Mouse (Mus musculus): Measurements from ENCODE around the gene Acot10. TPM values are rescaled to one million over a fixed set of nuclear protein-coding genes. Genes with fewer than 3 reads are reported as not detected.
"Not testable (repeated sequence)": the region's sequence is repeated elsewhere in the genome, so short reads cannot be mapped to it uniquely, and the experiment has no call there.

Gene Acot10
- 0.18 and 0.25 TPM in 2 replicates for polyA plus RNA-seq (2014; fragmentation: Nextera tagmentation; extraction: Ambion mirVana)

DNA sequence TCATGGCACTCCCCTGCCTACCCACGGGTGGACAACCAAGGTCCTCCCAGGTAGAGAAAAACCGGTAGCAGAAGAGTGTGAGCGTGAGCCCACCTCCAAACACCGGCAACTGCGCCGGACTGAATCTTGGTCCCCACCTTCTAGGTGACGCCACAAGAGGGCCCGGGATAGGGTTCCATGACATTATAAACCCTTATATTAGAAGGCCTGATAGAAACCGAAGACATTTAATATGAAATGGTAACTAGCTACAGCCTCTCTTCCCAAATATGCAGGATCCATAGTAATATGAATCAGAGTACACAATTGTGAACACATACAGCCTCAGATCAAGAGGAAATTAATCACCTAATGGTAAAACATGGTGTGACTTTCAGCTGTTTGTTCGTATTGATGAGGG is at the start of gene Acot10:
Gene Acot10 (minus strand): TSS at position 101 of the 400 bp plus-strand sequence.
- WGBS = 95% methylated on average over 10 of the region's 10 CpGs
- Histone ChIP-seq H3K9me3 (ENCODE audit: control insufficient read depth, low read length) (no peaks in the 10 kb centered on the region), H3K9ac (no peak within 1 kb of the TSS), H3K27me3 (ENCODE audit: control insufficient read depth, insufficient read depth, low read length) (no peaks in the 10 kb centered on the region), H3K4me3 (replicated peaks; ENCODE audit: low read length) (no peak within 1 kb of the TSS), H3K27ac (no peak within 1 kb of the TSS), H3K4me2 (replicated peaks) (no peak within 1 kb of the TSS), H3K4me1 (replicated peaks; ENCODE audit: control insufficient read depth, insufficient read depth, low read length) (no peaks in the 10 kb centered on the region), H3K36me3 (replicated peaks; ENCODE audit: control insufficient read depth, insufficient read depth) (no peaks in the 10 kb centered on the region)
- DNase-seq (ENCODE audit: low spot score) = no peak
- ATAC-seq (ENCODE audit: low FRiP score) = no peak

DNA sequence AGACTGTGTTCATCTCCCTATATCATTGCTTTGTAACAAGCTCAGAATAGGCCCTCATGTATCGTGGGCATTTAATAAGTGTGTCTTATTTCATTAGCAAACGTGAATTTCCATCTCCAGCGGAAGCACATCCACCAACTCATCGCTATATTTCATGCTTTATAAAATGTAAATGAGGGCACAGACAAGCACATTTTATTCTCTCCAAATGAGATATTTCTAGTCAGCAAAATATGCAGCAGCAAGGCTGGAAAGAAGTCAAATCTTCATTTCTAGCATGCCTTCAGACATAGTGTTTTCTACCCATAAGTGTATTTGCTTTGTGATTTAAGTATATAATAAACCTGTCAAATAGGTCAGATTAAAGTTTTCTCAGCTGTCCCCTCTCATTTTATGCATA is 45.3 kb upstream of the Acot10 start:
- no peaks in the 10 kb centered on the region for H3K4me1 ChIP-seq (replicated peaks; ENCODE audit: control insufficient read depth, insufficient read depth, low read length)
- H3K27me3 ChIP-seq (ENCODE audit: control insufficient read depth, insufficient read depth, low read length) = no peaks in the 10 kb centered on the region
- no peak overlapping the region for H3K4me3 ChIP-seq (replicated peaks; ENCODE audit: low read length)
- no peaks in the 10 kb centered on the region for H3K9me3 ChIP-seq (ENCODE audit: control insufficient read depth, low read length)
- H3K36me3 ChIP-seq (replicated peaks; ENCODE audit: control insufficient read depth, insufficient read depth) = no peaks in the 10 kb centered on the region
- DNase-seq (ENCODE audit: low spot score) (no peak), ATAC-seq (ENCODE audit: low FRiP score) (no peak)
- 84% methylated on average over 4 of the region's 4 CpGs for WGBS
- no peak overlapping the region for H3K9ac ChIP-seq
- no peak overlapping the region for H3K27ac ChIP-seq
- no peak overlapping the region for H3K4me2 ChIP-seq (replicated peaks)

DNA sequence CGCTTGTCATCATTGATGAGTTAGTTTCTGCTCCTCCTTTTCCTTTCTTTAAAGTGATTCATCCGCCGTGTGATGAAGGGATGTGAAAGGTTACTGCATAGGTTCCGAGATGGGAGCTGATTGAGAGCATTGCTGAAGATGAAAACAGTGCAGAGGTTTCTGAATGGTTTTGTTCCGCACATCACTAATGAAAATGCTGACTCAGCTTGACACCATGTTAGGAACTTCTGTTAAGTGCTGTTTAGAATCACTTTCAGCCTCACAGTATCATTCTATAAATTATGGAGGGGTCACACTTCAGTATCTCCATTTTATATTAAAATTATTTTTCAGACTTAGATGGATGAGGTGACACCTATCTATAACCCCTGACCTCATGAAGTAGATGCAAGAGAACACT is 29.7 kb upstream of the Acot10 start:
- Histone ChIP-seq H3K4me3 (replicated peaks; ENCODE audit: low read length) (no peak overlapping the region), H3K9ac (no peak overlapping the region), H3K27me3 (ENCODE audit: control insufficient read depth, insufficient read depth, low read length) (no peaks in the 10 kb centered on the region), H3K4me2 (replicated peaks) (no peak overlapping the region), H3K36me3 (replicated peaks; ENCODE audit: control insufficient read depth, insufficient read depth) (no peaks in the 10 kb centered on the region), H3K4me1 (replicated peaks; ENCODE audit: control insufficient read depth, insufficient read depth, low read length) (no peaks in the 10 kb centered on the region), H3K27ac (no peak overlapping the region), H3K9me3 (ENCODE audit: control insufficient read depth, low read length) (no peaks in the 10 kb centered on the region)
- DNase-seq (ENCODE audit: low spot score) = no peak
- ATAC-seq (ENCODE audit: low FRiP score) = no peak
- WGBS = 79% methylated on average over 5 of the region's 5 CpGs

DNA sequence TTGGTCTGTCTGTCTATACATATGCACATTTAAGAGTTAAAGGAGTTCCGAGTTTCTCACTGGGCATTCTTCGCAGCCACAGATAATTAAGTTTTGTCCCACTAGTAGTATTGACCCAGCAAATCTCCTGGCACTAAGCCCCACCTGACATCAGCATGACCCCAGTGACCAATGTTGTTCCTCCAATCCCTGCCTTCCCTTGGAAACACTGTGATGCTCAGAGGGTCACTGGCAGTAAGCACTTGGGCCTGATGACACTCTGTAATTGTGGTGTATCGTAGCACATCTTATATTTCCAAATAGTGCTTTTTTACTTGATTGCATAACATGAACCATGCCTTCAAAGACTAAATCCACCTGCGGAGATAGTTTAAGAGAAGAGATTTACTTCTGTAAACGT is 17.6 kb upstream of the Acot10 start:
- 68% methylated on average over 5 of the region's 5 CpGs for WGBS
- Histone ChIP-seq H3K4me1 (replicated peaks; ENCODE audit: control insufficient read depth, insufficient read depth, low read length) (no peaks in the 10 kb centered on the region), H3K9me3 (ENCODE audit: control insufficient read depth, low read length) (no peaks in the 10 kb centered on the region), H3K27ac (no peak overlapping the region), H3K36me3 (replicated peaks; ENCODE audit: control insufficient read depth, insufficient read depth) (no peaks in the 10 kb centered on the region), H3K4me3 (replicated peaks; ENCODE audit: low read length) (no peak overlapping the region), H3K27me3 (ENCODE audit: control insufficient read depth, insufficient read depth, low read length) (no peaks in the 10 kb centered on the region), H3K9ac (no peak overlapping the region), H3K4me2 (replicated peaks) (no peak overlapping the region)
- ATAC-seq (ENCODE audit: low FRiP score) = no peak
- DNase-seq (ENCODE audit: low spot score) = no peak

DNA sequence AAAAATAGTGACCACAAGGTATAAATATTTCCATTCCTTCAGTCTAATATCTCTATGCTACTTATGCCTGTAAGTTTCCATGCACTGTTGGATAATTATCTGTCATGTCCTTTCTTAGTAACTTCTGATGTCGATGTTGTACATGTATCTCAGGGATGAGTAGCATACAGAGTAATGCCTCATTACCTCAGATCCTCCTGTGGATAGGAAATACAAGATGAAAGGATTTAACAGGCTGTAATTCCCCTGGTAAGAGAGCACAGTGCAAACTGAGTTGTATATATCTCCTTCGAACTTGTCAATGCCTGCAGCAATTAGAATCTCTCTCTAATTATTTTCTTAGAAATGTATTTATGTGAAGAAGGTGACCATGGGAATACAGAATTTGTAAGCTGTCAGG is 16.2 kb upstream of the Acot10 start:
- Histone ChIP-seq H3K4me2 (replicated peaks) (no peak overlapping the region), H3K9me3 (ENCODE audit: control insufficient read depth, low read length) (no peaks in the 10 kb centered on the region), H3K4me3 (replicated peaks; ENCODE audit: low read length) (no peak overlapping the region), H3K4me1 (replicated peaks; ENCODE audit: control insufficient read depth, insufficient read depth, low read length) (no peaks in the 10 kb centered on the region), H3K27ac (no peak overlapping the region), H3K9ac (no peak overlapping the region), H3K27me3 (ENCODE audit: control insufficient read depth, insufficient read depth, low read length) (no peaks in the 10 kb centered on the region), H3K36me3 (replicated peaks; ENCODE audit: control insufficient read depth, insufficient read depth) (no peaks in the 10 kb centered on the region)
- ATAC-seq (ENCODE audit: low FRiP score) (0 out of 2 replicates have a peak, but pooled peaks have one; percentile 21), DNase-seq (ENCODE audit: low spot score) (no peak)
- 66% methylated on average over 2 of the region's 2 CpGs for WGBS

DNA sequence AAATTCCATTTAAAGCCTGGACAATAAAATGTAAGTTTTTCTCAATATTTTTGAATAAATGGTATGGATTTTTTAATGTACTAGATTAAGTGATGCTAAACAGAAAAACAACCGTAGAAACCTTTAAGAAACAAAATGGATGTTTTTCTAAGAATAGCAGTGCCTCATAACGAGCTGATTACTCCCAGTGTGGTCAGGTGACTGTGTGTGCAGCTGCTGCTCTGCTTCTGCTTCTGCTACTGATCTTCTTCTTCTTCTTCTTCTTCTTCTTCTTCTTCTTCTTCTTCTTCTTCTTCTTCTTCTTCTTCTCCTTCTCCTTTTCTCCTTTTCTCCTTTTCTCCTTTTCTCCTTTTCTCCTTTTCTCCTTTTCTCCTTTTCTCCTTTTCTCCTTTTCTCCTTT is 3.0 kb upstream of the Acot10 start:
- not testable (repeated sequence) for DNase-seq (ENCODE audit: low spot score); ATAC-seq (ENCODE audit: low FRiP score); H3K4me2 ChIP-seq (replicated peaks); H3K9me3 ChIP-seq (ENCODE audit: control insufficient read depth, low read length); H3K27ac ChIP-seq; H3K4me1 ChIP-seq (replicated peaks; ENCODE audit: control insufficient read depth, insufficient read depth, low read length); H3K27me3 ChIP-seq (ENCODE audit: control insufficient read depth, insufficient read depth, low read length); H3K4me3 ChIP-seq (replicated peaks; ENCODE audit: low read length); H3K36me3 ChIP-seq (replicated peaks; ENCODE audit: control insufficient read depth, insufficient read depth); H3K9ac ChIP-seq
- WGBS = 71% methylated on average over 2 of the region's 2 CpGs

DNA sequence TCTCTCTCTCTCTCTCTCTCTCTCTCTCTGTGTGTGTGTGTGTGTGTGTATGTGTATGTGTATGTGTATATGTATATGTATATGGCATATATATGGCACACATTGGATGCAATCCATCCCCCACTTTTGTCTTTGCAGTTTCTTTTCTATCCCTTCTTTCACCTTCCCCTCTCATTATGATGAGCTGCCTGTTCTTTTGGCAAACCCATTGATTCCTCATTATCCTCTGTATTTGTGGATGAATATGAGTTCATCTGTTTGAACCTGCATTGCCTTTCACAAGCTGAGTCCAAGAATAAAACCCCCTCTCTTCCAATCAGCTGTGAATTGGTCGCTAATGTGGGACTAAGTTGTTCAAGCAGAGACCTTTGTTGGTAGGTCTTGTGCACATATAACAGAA is 1.4 kb upstream of the Acot10 start:
- Histone ChIP-seq H3K4me1 (replicated peaks; ENCODE audit: control insufficient read depth, insufficient read depth, low read length) (no peaks in the 10 kb centered on the region), H3K4me2 (replicated peaks) (no peak overlapping the region), H3K27ac (no peak overlapping the region), H3K36me3 (replicated peaks; ENCODE audit: control insufficient read depth, insufficient read depth) (no peaks in the 10 kb centered on the region), H3K4me3 (replicated peaks; ENCODE audit: low read length) (no peak overlapping the region), H3K27me3 (ENCODE audit: control insufficient read depth, insufficient read depth, low read length) (no peaks in the 10 kb centered on the region), H3K9ac (no peak overlapping the region), H3K9me3 (ENCODE audit: control insufficient read depth, low read length) (no peaks in the 10 kb centered on the region)
- ATAC-seq (ENCODE audit: low FRiP score) (no peak), DNase-seq (ENCODE audit: low spot score) (no peak)
- WGBS = 71% methylated on average over 1 of the region's 1 CpGs

DNA sequence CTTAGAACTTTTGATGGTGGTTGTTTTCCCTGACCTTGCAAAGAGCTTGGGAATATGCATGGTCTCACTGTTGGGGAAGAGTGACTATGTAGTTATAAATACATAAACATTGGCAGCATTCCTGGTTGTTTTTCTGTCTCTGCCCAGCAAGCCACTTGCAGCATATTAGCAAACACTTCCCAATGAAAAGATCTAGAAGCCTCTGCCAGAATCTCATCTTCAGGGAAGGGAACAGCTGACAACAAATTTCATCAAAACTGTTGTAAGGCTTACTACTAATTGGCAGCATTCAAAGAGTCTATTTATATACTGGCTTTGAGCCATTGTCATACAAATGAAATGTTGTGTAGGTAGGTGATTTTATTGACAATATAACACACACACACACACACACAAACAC is 800 bp upstream of the Acot10 start:
- Histone ChIP-seq H3K36me3 (replicated peaks; ENCODE audit: control insufficient read depth, insufficient read depth) (no peaks in the 10 kb centered on the region), H3K4me1 (replicated peaks; ENCODE audit: control insufficient read depth, insufficient read depth, low read length) (no peaks in the 10 kb centered on the region), H3K9me3 (ENCODE audit: control insufficient read depth, low read length) (no peaks in the 10 kb centered on the region), H3K4me3 (replicated peaks; ENCODE audit: low read length) (no peak overlapping the region), H3K27me3 (ENCODE audit: control insufficient read depth, insufficient read depth, low read length) (no peaks in the 10 kb centered on the region), H3K4me2 (replicated peaks) (no peak overlapping the region), H3K27ac (no peak overlapping the region), H3K9ac (no peak overlapping the region)
- no peak for ATAC-seq (ENCODE audit: low FRiP score)
- DNase-seq (ENCODE audit: low spot score) = no peak

DNA sequence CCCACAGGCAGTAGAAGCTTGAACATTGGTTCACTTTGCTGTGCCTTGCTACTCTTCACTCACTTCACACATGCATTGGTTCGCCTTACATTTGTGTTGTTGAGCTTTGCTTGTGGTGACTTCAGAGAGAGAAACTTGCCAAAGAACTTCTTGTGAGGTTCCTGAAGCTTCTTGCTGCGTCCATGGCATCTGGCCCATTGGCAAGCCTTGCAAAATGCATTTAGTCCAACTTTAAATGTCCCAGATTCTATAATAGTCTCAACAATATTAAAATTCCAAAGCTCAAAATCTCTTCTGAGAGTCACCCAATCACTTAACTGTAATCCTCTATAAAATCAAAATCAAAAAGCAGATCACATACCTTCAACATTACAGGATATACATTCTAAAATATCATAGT is 6.3 kb downstream of the Acot10 start:
- no peaks in the 10 kb centered on the region for H3K27me3 ChIP-seq (ENCODE audit: control insufficient read depth, insufficient read depth, low read length)
- no peaks in the 10 kb centered on the region for H3K4me1 ChIP-seq (replicated peaks; ENCODE audit: control insufficient read depth, insufficient read depth, low read length)
- DNase-seq (ENCODE audit: low spot score) = peak; percentile 11
- H3K27ac ChIP-seq = no peak overlapping the region
- ATAC-seq (ENCODE audit: low FRiP score) = no peak
- H3K36me3 ChIP-seq (replicated peaks; ENCODE audit: control insufficient read depth, insufficient read depth) = no peaks in the 10 kb centered on the region
- H3K9me3 ChIP-seq (ENCODE audit: control insufficient read depth, low read length) = no peaks in the 10 kb centered on the region
- H3K4me2 ChIP-seq (replicated peaks) = no peak overlapping the region
- H3K9ac ChIP-seq = no peak overlapping the region
- WGBS = 74% methylated on average over 2 of the region's 2 CpGs
- no peak overlapping the region for H3K4me3 ChIP-seq (replicated peaks; ENCODE audit: low read length)

DNA sequence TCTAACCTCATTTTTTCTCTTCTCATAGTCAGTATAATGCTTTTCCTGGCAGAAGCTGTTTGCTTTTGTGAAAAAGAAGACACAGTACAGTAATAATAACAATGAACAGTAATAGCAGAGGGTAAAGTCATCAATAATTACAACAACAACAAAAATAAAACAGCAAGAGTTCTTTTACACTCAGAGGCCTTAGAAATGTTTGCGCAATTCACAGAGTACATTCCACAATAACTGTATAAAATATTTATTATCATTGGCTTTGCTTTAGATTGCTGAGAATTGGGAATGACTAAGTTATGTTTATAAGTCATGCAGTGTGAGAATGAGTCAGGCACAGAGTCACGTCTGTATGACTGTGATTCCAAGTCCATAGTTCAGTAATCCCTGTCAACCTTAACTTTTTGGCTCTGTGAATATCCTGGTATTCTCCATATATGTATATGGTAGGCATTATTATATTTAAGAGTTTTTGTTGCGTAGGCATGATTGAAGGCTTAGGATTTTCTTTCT is 23.6 kb downstream of the Acot10 start:
- ATAC-seq (ENCODE audit: low FRiP score) (no peak), DNase-seq (ENCODE audit: low spot score) (no peak)
- Histone ChIP-seq H3K9me3 (ENCODE audit: control insufficient read depth, low read length) (no peaks in the 10 kb centered on the region), H3K4me2 (replicated peaks) (no peak overlapping the region), H3K27me3 (ENCODE audit: control insufficient read depth, insufficient read depth, low read length) (no peaks in the 10 kb centered on the region), H3K4me3 (replicated peaks; ENCODE audit: low read length) (no peak overlapping the region), H3K9ac (no peak overlapping the region), H3K36me3 (replicated peaks; ENCODE audit: control insufficient read depth, insufficient read depth) (no peaks in the 10 kb centered on the region), H3K27ac (no peak overlapping the region), H3K4me1 (replicated peaks; ENCODE audit: control insufficient read depth, insufficient read depth, low read length) (0 out of 2 replicates have a peak, but pooled peaks cover 7% of the 10 kb centered on the region)
- WGBS = 89% methylated on average over 3 of the region's 3 CpGs

Measured in hindbrain, embryonic 14.5 days (tissue).